ENCODE assay signal across 17 mouse cellular contexts in genomic region chr5:124851572-124851971, GRCm38 (mm10). TPM values are rescaled to one million over a fixed set of nuclear protein-coding genes. Genes with fewer than 3 reads are reported as not detected.
A peak's percentile ranks its signal among the peaks of the same experiment; 100 is the strongest.
DNase-seq lines count a peak whose midpoint lies in the region; ATAC-seq and TF ChIP-seq lines count a peak whose summit lies in the region.
"Had no signal": no experiment of that assay in that cellular context is flagged by ENCODE, and none has a peak within 500 bp of the region (broad histone marks: within the 10 kb centered on the region; RNA-seq: fewer than 3 reads in every experiment).

No protein-coding gene starts in this region.

- no peaks in the 10 kb centered on the region for H3K36me3 ChIP-seq in forebrain, embryonic 13.5 days (ENCODE audit: poor library complexity, severe bottlenecking)
- peaks cover 2% of the 10 kb centered on the region; the same call in 1 of the 2 replicates for H3K36me3 ChIP-seq in forebrain, postnatal 0 days (ENCODE audit: insufficient read depth)
- H3K36me3 ChIP-seq in lung, embryonic 15.5 days: no peaks in the 10 kb centered on the region
- no peaks in the 10 kb centered on the region for H3K36me3 ChIP-seq in stomach, embryonic 16.5 days (ENCODE audit: control insufficient read depth, insufficient read depth, low read length)
- H3K36me3 ChIP-seq: forebrain, embryonic 15.5 days; limb, embryonic 12.5 days; neural tube, embryonic 12.5 days had no signal

- no peaks in the 10 kb centered on the region for H3K4me1 ChIP-seq in forebrain, embryonic 13.5 days
- no peaks in the 10 kb centered on the region for H3K4me1 ChIP-seq in forebrain, postnatal 0 days (ENCODE audit: insufficient read depth)
- H3K4me1 ChIP-seq in lung, embryonic 15.5 days: peaks cover 14% of the 10 kb centered on the region
- peaks cover 7% of the 10 kb centered on the region for H3K4me1 ChIP-seq in stomach, embryonic 16.5 days (ENCODE audit: control insufficient read depth, insufficient read depth, low read length)
- H3K4me1 ChIP-seq: forebrain, embryonic 15.5 days; neural tube, embryonic 12.5 days had no signal

- H3K27ac ChIP-seq in forebrain, embryonic 13.5 days: no peak overlapping the region
- no peak overlapping the region for H3K27ac ChIP-seq in forebrain, postnatal 0 days (ENCODE audit: low read depth, low read length)
- H3K27ac ChIP-seq in lung, embryonic 15.5 days: peak overlapping the region; percentile 52; the same call in 1 of the 2 replicates
- no peak overlapping the region for H3K27ac ChIP-seq in stomach, embryonic 16.5 days (ENCODE audit: low read length)
- H3K27ac ChIP-seq: forebrain, embryonic 15.5 days; gastrocnemius, adult 2 months; left cerebral cortex, adult 2 months; limb, embryonic 12.5 days; liver, embryonic 14.5 days; neural tube, embryonic 12.5 days had no signal

- no peak for TF ChIP-seq POLR2A in brain, embryonic 14.5 days (IDR thresholded peaks at IDR 0.05; ENCODE audit: borderline replicate concordance, extremely low read depth, insufficient read depth, insufficient read length, poor library complexity, severe bottlenecking)

- no peaks in the 10 kb centered on the region for H3K9me3 ChIP-seq in forebrain, embryonic 13.5 days (replicated peaks)
- H3K9me3 ChIP-seq in forebrain, postnatal 0 days (ENCODE audit: low read length): no peaks in the 10 kb centered on the region
- H3K9me3 ChIP-seq in lung, embryonic 15.5 days: no peaks in the 10 kb centered on the region
- no peaks in the 10 kb centered on the region for H3K9me3 ChIP-seq in stomach, embryonic 16.5 days (replicated peaks; ENCODE audit: control insufficient read depth, low read length)
- H3K9me3 ChIP-seq: forebrain, embryonic 15.5 days; limb, embryonic 12.5 days; neural tube, embryonic 12.5 days had no signal

- ATAC-seq in forebrain, embryonic 13.5 days: no peak
- ATAC-seq in forebrain, postnatal 0 days: no peak
- ATAC-seq in lung, embryonic 15.5 days (ENCODE audit: borderline replicate concordance, extremely low read depth, low FRiP score, low TSS enrichment): peak; percentile 47; the same call in 1 of the 2 replicates
- ATAC-seq in stomach, embryonic 16.5 days (ENCODE audit: insufficient read depth, low FRiP score): peak; percentile 47; the same call in 1 of the 2 replicates
- ATAC-seq: forebrain, embryonic 15.5 days had no signal

- WGBS in forebrain, embryonic 13.5 days: 39% methylated on average over 4 of the region's 4 CpGs
- WGBS in forebrain, postnatal 0 days: 58% methylated on average over 4 of the region's 4 CpGs
- WGBS in lung, embryonic 15.5 days: 37% methylated on average over 4 of the region's 4 CpGs
- WGBS in stomach, embryonic 16.5 days: 50% methylated on average over 4 of the region's 4 CpGs

- no peak overlapping the region for H3K4me3 ChIP-seq in forebrain, embryonic 13.5 days
- H3K4me3 ChIP-seq in forebrain, postnatal 0 days (ENCODE audit: low read depth, low read length): no peak overlapping the region
- H3K4me3 ChIP-seq in lung, embryonic 15.5 days: no peak overlapping the region
- H3K4me3 ChIP-seq in stomach, embryonic 16.5 days (replicated peaks; ENCODE audit: low read length): no peak overlapping the region
- H3K4me3 ChIP-seq: forebrain, embryonic 15.5 days; gastrocnemius, adult 2 months; left cerebral cortex, adult 2 months; limb, embryonic 12.5 days; neural tube, embryonic 12.5 days had no signal

- H3K9ac ChIP-seq in forebrain, embryonic 13.5 days: peak overlapping the region; percentile 31; the same call in 1 of the 2 replicates
- no peak overlapping the region for H3K9ac ChIP-seq in forebrain, postnatal 0 days
- no peak overlapping the region for H3K9ac ChIP-seq in lung, embryonic 15.5 days
- no peak overlapping the region for H3K9ac ChIP-seq in stomach, embryonic 16.5 days (ENCODE audit: low read length)
- H3K9ac ChIP-seq: forebrain, embryonic 15.5 days; limb, embryonic 12.5 days; liver, embryonic 14.5 days; neural tube, embryonic 12.5 days had no signal

- no peak overlapping the region for H3K4me2 ChIP-seq in forebrain, embryonic 13.5 days
- H3K4me2 ChIP-seq in forebrain, postnatal 0 days (ENCODE audit: low read depth): no peak overlapping the region
- H3K4me2 ChIP-seq in lung, embryonic 15.5 days: no peak overlapping the region
- no peak overlapping the region for H3K4me2 ChIP-seq in stomach, embryonic 16.5 days (ENCODE audit: low read depth, low read length)
- H3K4me2 ChIP-seq: forebrain, embryonic 15.5 days; limb, embryonic 12.5 days; neural tube, embryonic 12.5 days had no signal

- TF ChIP-seq CTCF in forebrain, postnatal 0 days (IDR thresholded peaks at IDR 0.05; ENCODE audit: low read depth): no peak
- TF ChIP-seq CTCF in brain, embryonic 14.5 days (IDR thresholded peaks at IDR 0.05; ENCODE audit: borderline replicate concordance, extremely low read depth, insufficient read depth, insufficient read length): no peak

- DNase-seq in forebrain, postnatal 0 days: no peak
- DNase-seq in lung, postnatal 14 days: no peak
- peak; percentile 7 for DNase-seq in brain, embryonic 14.5 days (ENCODE audit: low read depth)
- DNase-seq in layer of hippocampus, adult 9-11 months: no peak
- DNase-seq: gastrocnemius, adult 2 months; heart, adult 18-20 months; heart, postnatal 4 days; right cerebral cortex, postnatal 25 days; thymus, adult 18-20 months had no signal

- H3K27me3 ChIP-seq in forebrain, embryonic 13.5 days: no peaks in the 10 kb centered on the region
- H3K27me3 ChIP-seq in forebrain, postnatal 0 days (ENCODE audit: insufficient read depth, low read length): no peaks in the 10 kb centered on the region
- no peaks in the 10 kb centered on the region for H3K27me3 ChIP-seq in lung, embryonic 15.5 days
- no peaks in the 10 kb centered on the region for H3K27me3 ChIP-seq in stomach, embryonic 16.5 days (ENCODE audit: control insufficient read depth, insufficient read depth, low read length)
- H3K27me3 ChIP-seq: forebrain, embryonic 15.5 days; limb, embryonic 12.5 days; neural tube, embryonic 12.5 days had no signal

RNA-seq across cellular contexts. Expression of gene Ccdc92, which starts 10.7 kb away (rescaled TPM):
- polyA plus RNA-seq in forebrain, embryonic 13.5 days (2015; fragmentation: Nextera tagmentation; extraction: Ambion mirVana): 21.3 and 22.9 TPM in 2 replicates
- total RNA-seq in forebrain, postnatal 0 days (2014; rRNA removed): 23.7 and 26.1 TPM in 2 replicates
- 38.2 and 45.4 TPM in 2 replicates for polyA plus RNA-seq in forebrain, postnatal 0 days (2015; fragmentation: Nextera tagmentation; extraction: Ambion mirVana)
- 9.5 and 10.4 TPM in 2 replicates for polyA plus RNA-seq in lung, embryonic 15.5 days (2015; fragmentation: Nextera tagmentation; extraction: Ambion mirVana)
- polyA plus RNA-seq in brain, embryonic 14.5 days (2012; rRNA removed): 27.1 and 36.6 TPM in 2 replicates
- 5.3 and 6.1 TPM in 2 replicates for polyA plus RNA-seq in stomach, embryonic 16.5 days (2015; fragmentation: Nextera tagmentation; extraction: Ambion mirVana)

RNA-seq across cellular contexts. Expression of gene Zfp664, which starts 10.9 kb away (rescaled TPM):
- polyA plus RNA-seq in forebrain, embryonic 13.5 days (2015; fragmentation: Nextera tagmentation; extraction: Ambion mirVana): 148 and 168 TPM in 2 replicates
- 27.5 and 27.6 TPM in 2 replicates for total RNA-seq in forebrain, postnatal 0 days (2014; rRNA removed)
- polyA plus RNA-seq in forebrain, postnatal 0 days (2015; fragmentation: Nextera tagmentation; extraction: Ambion mirVana): 35.6 and 52.7 TPM in 2 replicates
- 94.7 and 106 TPM in 2 replicates for polyA plus RNA-seq in lung, embryonic 15.5 days (2015; fragmentation: Nextera tagmentation; extraction: Ambion mirVana)
- polyA plus RNA-seq in brain, embryonic 14.5 days (2012; rRNA removed): 77.4 and 85.5 TPM in 2 replicates
- 43.6 and 54.3 TPM in 2 replicates for polyA plus RNA-seq in stomach, embryonic 16.5 days (2015; fragmentation: Nextera tagmentation; extraction: Ambion mirVana)

Comparison
In these comparisons a context has a peak if more than half of its experiments do, and no peak if none do; other contexts are left out.
1. ATAC-seq: peak in lung, embryonic 15.5 days (single experiment) and stomach, embryonic 16.5 days (single experiment); none in forebrain, embryonic 13.5 days (single experiment) and forebrain, postnatal 0 days (single experiment).